Mouse (Mus musculus): ENCODE measurements around the gene Atg4c. TPM values are rescaled to one million over a fixed set of nuclear protein-coding genes. Genes with fewer than 3 reads are reported as not detected.

The Atg4c gene
- polyA plus RNA-seq, 1 experiment: 0.01 TPM

DNA sequence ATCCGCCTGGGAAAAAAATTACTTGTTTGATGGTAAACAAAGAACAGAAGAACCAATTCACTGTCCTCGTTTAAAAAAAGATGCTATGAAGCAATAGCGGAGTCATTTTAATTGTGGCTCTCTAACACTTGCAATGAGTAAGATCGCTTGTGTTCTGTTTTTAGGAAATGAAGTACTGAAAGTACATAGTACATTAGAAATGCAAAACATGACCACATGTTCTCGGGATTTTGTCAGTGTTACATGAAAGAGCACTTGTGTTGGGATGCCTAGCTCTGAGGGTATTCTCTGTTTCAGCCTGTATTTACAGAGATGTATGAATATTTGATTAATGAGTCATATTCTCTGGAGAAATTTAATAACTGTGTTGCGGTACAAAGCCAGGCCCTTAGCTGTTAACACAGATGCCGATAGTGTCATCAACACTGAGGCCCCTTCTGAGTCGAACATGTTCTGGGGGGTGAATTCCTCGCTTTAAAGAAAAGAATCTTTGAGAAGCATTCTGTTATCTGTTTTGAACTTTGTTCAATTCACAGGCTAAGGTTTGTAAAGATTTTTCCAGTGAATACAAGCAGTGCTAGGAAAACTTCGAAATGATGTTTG, 73.2 kb downstream of the Atg4c start:
- no peaks in the 10 kb centered on the region for H3K27me3 ChIP-seq (ENCODE audit: control insufficient read depth)
- no peak for TF ChIP-seq GATA1 (IDR thresholded peaks at IDR 0.05; ENCODE audit: low read length)
- TF ChIP-seq TAL1 (IDR thresholded peaks at IDR 0.05; ENCODE audit: low read length): no peak
- no peaks in the 10 kb centered on the region for H3K36me3 ChIP-seq (ENCODE audit: control insufficient read depth)
- H3K4me3 ChIP-seq (replicated peaks): no peak overlapping the region
- no peaks in the 10 kb centered on the region for H3K4me1 ChIP-seq (ENCODE audit: control insufficient read depth)
- H3K9me3 ChIP-seq (ENCODE audit: control insufficient read depth, low read length): no peaks in the 10 kb centered on the region

DNA sequence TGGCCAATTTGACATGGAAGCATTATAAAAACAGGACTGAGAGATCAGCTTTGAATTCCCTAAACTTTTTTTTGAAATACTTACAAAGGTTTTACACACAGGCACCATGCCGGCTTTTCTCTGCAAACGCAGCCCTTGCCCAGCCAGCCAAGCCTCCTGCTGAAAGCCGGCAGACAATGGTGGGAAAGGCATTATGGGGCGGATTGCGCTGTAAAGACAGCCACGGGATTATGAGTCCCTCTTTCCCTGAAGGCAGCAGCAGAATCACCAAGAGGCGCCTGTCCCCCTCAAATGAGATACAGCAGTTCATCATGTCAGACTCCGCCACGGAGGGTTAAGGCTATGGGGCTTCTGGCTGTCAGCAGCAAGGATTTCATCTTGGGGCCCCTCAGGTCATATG, 79.1 kb downstream of the Atg4c start:
- no peaks in the 10 kb centered on the region for H3K9me3 ChIP-seq (ENCODE audit: control insufficient read depth, low read length)
- no peaks in the 10 kb centered on the region for H3K4me1 ChIP-seq (ENCODE audit: control insufficient read depth)
- TF ChIP-seq TAL1 (IDR thresholded peaks at IDR 0.05; ENCODE audit: low read length) (no peak), GATA1 (IDR thresholded peaks at IDR 0.05; ENCODE audit: low read length) (no peak)
- no peaks in the 10 kb centered on the region for H3K36me3 ChIP-seq (ENCODE audit: control insufficient read depth)
- no peaks in the 10 kb centered on the region for H3K27me3 ChIP-seq (ENCODE audit: control insufficient read depth)
- no peak overlapping the region for H3K4me3 ChIP-seq (replicated peaks)

GRCm38 (mm10) chr4:99273466-99273865, 79.7 kb downstream of the Atg4c start:
- Histone ChIP-seq H3K4me3 (replicated peaks) (no peak overlapping the region), H3K36me3 (ENCODE audit: control insufficient read depth) (no peaks in the 10 kb centered on the region), H3K9me3 (ENCODE audit: control insufficient read depth, low read length) (no peaks in the 10 kb centered on the region), H3K27me3 (ENCODE audit: control insufficient read depth) (no peaks in the 10 kb centered on the region), H3K4me1 (ENCODE audit: control insufficient read depth) (no peaks in the 10 kb centered on the region)
- no peak for TF ChIP-seq TAL1 (IDR thresholded peaks at IDR 0.05; ENCODE audit: low read length)

- Histone ChIP-seq H3K4me1 (ENCODE audit: control insufficient read depth) (no peaks in the 10 kb centered on the region), H3K36me3 (ENCODE audit: control insufficient read depth) (no peaks in the 10 kb centered on the region), H3K9me3 (ENCODE audit: control insufficient read depth, low read length) (no peaks in the 10 kb centered on the region), H3K4me3 (replicated peaks) (no peak overlapping the region), H3K27me3 (ENCODE audit: control insufficient read depth) (no peaks in the 10 kb centered on the region)
- no peak for TF ChIP-seq GATA1 (IDR thresholded peaks at IDR 0.05; ENCODE audit: low read length)
- TF ChIP-seq TAL1 (IDR thresholded peaks at IDR 0.05; ENCODE audit: low read length): no peak
Observed at GRCm38 (mm10) chr4:99273979-99274378, 80.2 kb downstream of the Atg4c start.

GRCm38 (mm10) chr4:99278876-99279275, 85.1 kb downstream of the Atg4c start:
- Histone ChIP-seq H3K27me3 (ENCODE audit: control insufficient read depth) (no peaks in the 10 kb centered on the region), H3K36me3 (ENCODE audit: control insufficient read depth) (no peaks in the 10 kb centered on the region), H3K4me1 (ENCODE audit: control insufficient read depth) (no peaks in the 10 kb centered on the region), H3K9me3 (ENCODE audit: control insufficient read depth, low read length) (no peaks in the 10 kb centered on the region), H3K4me3 (replicated peaks) (no peak overlapping the region)
- no peak for TF ChIP-seq GATA1 (IDR thresholded peaks at IDR 0.05; ENCODE audit: low read length)
- no peak for TF ChIP-seq TAL1 (IDR thresholded peaks at IDR 0.05; ENCODE audit: low read length)

- Histone ChIP-seq H3K27me3 (ENCODE audit: control insufficient read depth) (no peaks in the 10 kb centered on the region), H3K4me3 (replicated peaks) (no peak overlapping the region), H3K36me3 (ENCODE audit: control insufficient read depth) (no peaks in the 10 kb centered on the region), H3K4me1 (ENCODE audit: control insufficient read depth) (no peaks in the 10 kb centered on the region), H3K9me3 (ENCODE audit: control insufficient read depth, low read length) (no peaks in the 10 kb centered on the region)
- TF ChIP-seq GATA1 (IDR thresholded peaks at IDR 0.05; ENCODE audit: low read length) (no peak), TAL1 (IDR thresholded peaks at IDR 0.05; ENCODE audit: low read length) (no peak)
Observed at GRCm38 (mm10) chr4:99281711-99282110, 88.0 kb downstream of the Atg4c start.

DNA sequence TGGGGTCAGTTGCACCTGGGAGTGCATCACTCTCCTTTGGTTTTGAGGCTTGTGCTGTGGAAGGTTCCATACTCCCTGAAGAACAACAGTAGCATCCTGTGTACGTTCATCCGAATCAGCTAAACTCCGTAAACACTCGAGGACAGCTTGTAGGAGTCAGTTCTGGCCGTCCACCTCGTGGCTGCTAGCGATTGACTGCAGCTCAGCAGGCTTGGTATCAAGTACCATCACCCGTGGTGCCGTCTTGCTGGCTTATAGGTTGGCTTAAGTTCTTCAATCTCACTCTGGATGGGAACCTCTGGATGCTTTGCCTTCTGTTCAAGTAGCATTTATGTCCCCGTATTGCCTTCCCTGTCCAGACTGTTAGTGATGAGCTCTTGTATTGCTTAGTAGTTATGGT, 95.6 kb downstream of the Atg4c start:
- Histone ChIP-seq H3K4me1 (ENCODE audit: control insufficient read depth) (no peaks in the 10 kb centered on the region), H3K9me3 (ENCODE audit: control insufficient read depth, low read length) (no peaks in the 10 kb centered on the region), H3K27me3 (ENCODE audit: control insufficient read depth) (no peaks in the 10 kb centered on the region), H3K36me3 (ENCODE audit: control insufficient read depth) (no peaks in the 10 kb centered on the region), H3K4me3 (replicated peaks) (no peak overlapping the region)
- TF ChIP-seq GATA1 (IDR thresholded peaks at IDR 0.05; ENCODE audit: low read length) (no peak), TAL1 (IDR thresholded peaks at IDR 0.05; ENCODE audit: low read length) (no peak)

DNA sequence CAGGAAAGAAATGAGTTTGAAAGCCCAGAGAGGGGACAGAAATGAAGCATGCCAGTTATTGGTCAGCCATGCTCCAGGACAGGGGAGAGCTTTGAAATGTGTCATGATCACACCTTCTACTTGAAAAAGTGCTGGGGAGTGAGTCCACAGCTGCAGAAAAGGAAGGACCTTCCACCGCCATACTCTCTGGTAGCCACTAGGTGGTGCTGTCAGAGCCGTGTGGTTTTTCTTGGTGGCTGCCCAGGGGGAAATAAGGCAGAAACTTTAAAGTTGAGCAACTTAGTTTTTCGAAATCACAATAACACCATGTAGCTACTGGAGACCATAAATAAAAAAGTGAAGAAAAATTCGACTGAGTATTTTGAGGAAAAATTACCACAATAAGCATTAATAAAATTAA, 104.9 kb downstream of the Atg4c start:
- Histone ChIP-seq H3K4me3 (replicated peaks) (no peak overlapping the region), H3K9me3 (ENCODE audit: control insufficient read depth, low read length) (no peaks in the 10 kb centered on the region), H3K4me1 (ENCODE audit: control insufficient read depth) (no peaks in the 10 kb centered on the region), H3K36me3 (ENCODE audit: control insufficient read depth) (no peaks in the 10 kb centered on the region), H3K27me3 (ENCODE audit: control insufficient read depth) (no peaks in the 10 kb centered on the region)
- TF ChIP-seq TAL1 (IDR thresholded peaks at IDR 0.05; ENCODE audit: low read length): no peak
- no peak for TF ChIP-seq GATA1 (IDR thresholded peaks at IDR 0.05; ENCODE audit: low read length)

DNA sequence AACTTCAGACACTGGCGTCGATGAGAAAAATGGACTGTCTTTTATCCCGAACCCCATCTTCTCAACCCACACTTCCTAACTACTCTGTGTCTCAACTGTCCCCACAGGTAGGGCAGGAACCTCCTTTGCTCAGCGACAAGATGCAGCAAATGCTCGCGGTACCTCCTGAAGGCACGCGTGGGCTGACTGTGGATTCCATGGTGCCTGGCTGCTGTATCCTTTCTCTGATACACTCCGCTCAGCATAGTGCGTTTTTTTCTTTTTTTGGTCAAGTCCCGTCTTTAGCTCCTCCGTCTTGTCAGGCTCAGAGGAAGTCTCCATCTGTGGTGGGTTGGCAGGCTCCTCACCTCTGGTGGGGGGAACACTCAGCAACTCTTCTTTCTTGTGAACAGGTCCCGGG, 111.1 kb downstream of the Atg4c start:
- Histone ChIP-seq H3K27me3 (ENCODE audit: control insufficient read depth) (no peaks in the 10 kb centered on the region), H3K4me1 (ENCODE audit: control insufficient read depth) (no peaks in the 10 kb centered on the region), H3K9me3 (ENCODE audit: control insufficient read depth, low read length) (no peaks in the 10 kb centered on the region), H3K4me3 (replicated peaks) (no peak overlapping the region), H3K36me3 (ENCODE audit: control insufficient read depth) (no peaks in the 10 kb centered on the region)
- TF ChIP-seq TAL1 (IDR thresholded peaks at IDR 0.05; ENCODE audit: low read length) (no peak), GATA1 (IDR thresholded peaks at IDR 0.05; ENCODE audit: low read length) (no peak)

Other genes starting within 250 kb of the Atg4c start
- 0.08 TPM in 1 of 2 replicates, not detected in the other for gene Angptl3, start 163.0 kb upstream of the Atg4c start, polyA plus RNA-seq (2012)
- 0.07 and 0.39 TPM in 2 replicates for gene Dock7, start 73.0 kb upstream of the Atg4c start, polyA plus RNA-seq (2012)
- gene Gm12689, start 102.0 kb downstream of the Atg4c start, polyA plus RNA-seq (2012): not detected in 2 replicates